Mouse (Mus musculus) T-cell, adult 66 days (primary cell): ENCODE measurements around the gene Dhdds. TPM values are rescaled to one million over a fixed set of nuclear protein-coding genes. Genes with fewer than 3 reads are reported as not detected.

Source experiments
- total RNA-seq, 2 experiments: library from RNA; stranded (reverse); gene quantifications; 3 replicates in 1 of 2; 4 replicates in 1 of 2; pipeline ENCODE4 v1.2.4; 2023

The Dhdds gene
- 10 to 100 TPM; 28.0 to 36.4 TPM for total RNA-seq

GRCm38 (mm10) chr4:134000466-134001438 is at the start of gene Dhdds:
Gene Dhdds, minus strand, starts transcription at chr4:134000918.

GRCm38 (mm10) chr4:134018779-134019145 is 18.0 kb upstream of the Dhdds start, which contains the start of gene Lin28a:
Gene Lin28a, minus strand, starts transcription at chr4:134018841.

GRCm38 (mm10) chr4:133968150-133968921 is 32.4 kb downstream of the Dhdds start, which contains the start of gene Hmgn2:
Gene Hmgn2, minus strand, starts transcription at chr4:133968650.

Other genes with a start within 250 kb of the Dhdds start
- 100 to 1,000 TPM; 307 to 314 TPM for gene Arid1a, start 244.1 kb downstream of the Dhdds start, total RNA-seq
- gene Rps6ka1, start 113.1 kb downstream of the Dhdds start, total RNA-seq, result 100 to 1,000 TPM; 127 to 137 TPM
- 100 to 1,000 TPM; 275 to 285 TPM for gene Hmgn2, start 32.3 kb downstream of the Dhdds start, total RNA-seq
- gene Lin28a, start 17.9 kb upstream of the Dhdds start, total RNA-seq, result not detected
- 10 to 100 TPM in 1 of 2 experiments, 1 to 10 TPM in 1; 8.6 to 12.7 TPM for gene Zfp683, start 52.9 kb upstream of the Dhdds start, total RNA-seq
- 10 to 100 TPM; 13.0 to 13.2 TPM for gene Crybg2, start 59.9 kb upstream of the Dhdds start, total RNA-seq
- 1,000 to 10,000 TPM; 1,087 to 1,227 TPM for gene Cd52, start 94.2 kb upstream of the Dhdds start, total RNA-seq
- 100 to 1,000 TPM; 137 TPM for gene Ubxn11, start 101.7 kb upstream of the Dhdds start, total RNA-seq
- gene Sh3bgrl3, start 127.9 kb upstream of the Dhdds start, total RNA-seq, result 100 to 1,000 TPM; 465 to 526 TPM
- gene Cep85, start 186.2 kb upstream of the Dhdds start, total RNA-seq, result 10 to 100 TPM; 30.8 to 34.0 TPM
- not detected for gene Gm7534, start 202.1 kb upstream of the Dhdds start, total RNA-seq
- gene Catsper4, start 226.5 kb upstream of the Dhdds start, total RNA-seq, result not detected
- 1 to 10 TPM in 1 of 2 experiments, under 1 TPM in 1; 0.24 to 1.1 TPM for gene Cnksr1, start 237.5 kb upstream of the Dhdds start, total RNA-seq
- not detected for gene E130218I03Rik, start 242.7 kb upstream of the Dhdds start, total RNA-seq
- gene Zfp593, start 244.7 kb upstream of the Dhdds start, total RNA-seq, result 10 to 100 TPM; 23.5 to 25.1 TPM
- gene Gm30191, start 246.0 kb upstream of the Dhdds start, total RNA-seq, result not detected